Mouse (Mus musculus): ENCODE measurements around the gene Rassf6.

The Rassf6 gene

DNA sequence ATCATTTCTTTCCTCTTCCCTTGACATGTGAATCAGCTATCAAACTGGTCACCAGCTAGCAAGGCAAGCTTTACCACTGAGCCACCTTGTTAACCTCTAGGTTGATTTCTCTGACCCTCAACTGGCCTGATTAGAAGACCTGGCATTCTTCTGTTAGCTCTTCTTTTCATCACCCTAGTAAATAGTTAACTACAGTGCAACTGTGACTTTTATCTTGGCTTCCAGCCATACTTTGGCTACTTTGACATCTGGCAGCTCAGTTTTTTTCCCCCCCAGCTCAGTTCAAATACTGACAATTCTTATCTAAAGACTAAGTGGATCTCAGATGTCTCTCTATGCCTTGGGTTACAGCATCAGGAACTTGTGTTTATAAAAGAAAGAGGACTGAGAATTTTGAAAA, 72.1 kb downstream of the Rassf6 start:
- DNase-seq (ENCODE audit: low read depth, low spot score), result no peak
- Histone ChIP-seq H3K36me3 (ENCODE audit: control insufficient read depth, insufficient read depth, low read length, poor library complexity, severe bottlenecking) (no peaks in the 10 kb centered on the region), H3K27me3 (ENCODE audit: control insufficient read depth, insufficient read depth, low read length, poor library complexity, severe bottlenecking) (no peaks in the 10 kb centered on the region)

DNA sequence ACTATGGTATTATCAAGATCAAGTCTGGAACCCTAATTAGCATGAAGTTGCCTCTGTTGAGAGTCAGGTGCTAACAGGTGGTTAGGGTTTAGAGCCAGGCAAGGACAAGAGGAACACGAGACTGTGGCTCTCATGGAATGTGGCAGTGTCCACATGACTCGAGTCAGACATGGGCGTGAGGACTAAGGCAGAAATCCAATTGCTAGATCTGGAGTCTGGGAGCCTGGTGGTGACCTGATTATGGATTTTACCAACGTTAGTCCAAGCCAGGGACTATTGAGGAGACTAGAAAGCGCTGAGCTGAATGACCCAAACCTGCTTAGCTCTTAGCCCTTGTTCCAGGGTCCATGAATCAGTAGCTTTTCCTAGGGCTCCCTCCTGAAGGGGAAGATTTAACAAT, 72.7 kb downstream of the Rassf6 start:
- DNase-seq (ENCODE audit: low read depth, low spot score), result no peak
- Histone ChIP-seq H3K27me3 (ENCODE audit: control insufficient read depth, insufficient read depth, low read length, poor library complexity, severe bottlenecking) (no peaks in the 10 kb centered on the region), H3K36me3 (ENCODE audit: control insufficient read depth, insufficient read depth, low read length, poor library complexity, severe bottlenecking) (no peaks in the 10 kb centered on the region)

DNA sequence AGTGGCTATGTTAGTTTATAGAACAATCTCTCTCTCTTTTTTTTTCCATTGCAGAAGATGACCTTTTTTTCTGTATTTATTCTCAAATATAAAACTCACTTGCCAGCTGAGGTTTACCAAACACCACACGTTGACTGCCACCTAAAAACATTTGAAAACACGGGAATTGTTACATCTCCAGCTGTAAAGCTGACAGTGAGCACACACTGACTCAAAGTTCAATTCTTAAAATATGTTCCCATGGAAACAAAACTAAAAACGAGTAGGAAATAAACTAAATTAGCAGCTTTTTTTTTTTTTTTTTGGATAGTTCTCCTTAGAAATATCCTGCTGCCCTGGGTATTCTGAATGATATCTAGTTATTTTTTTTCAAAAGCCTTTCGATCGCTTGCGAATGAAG, 75.3 kb downstream of the Rassf6 start:
- H3K27me3 ChIP-seq (ENCODE audit: control insufficient read depth, insufficient read depth, low read length, poor library complexity, severe bottlenecking), result no peaks in the 10 kb centered on the region
- H3K36me3 ChIP-seq (ENCODE audit: control insufficient read depth, insufficient read depth, low read length, poor library complexity, severe bottlenecking), result no peaks in the 10 kb centered on the region
- DNase-seq (ENCODE audit: low read depth, low spot score), result no peak

DNA sequence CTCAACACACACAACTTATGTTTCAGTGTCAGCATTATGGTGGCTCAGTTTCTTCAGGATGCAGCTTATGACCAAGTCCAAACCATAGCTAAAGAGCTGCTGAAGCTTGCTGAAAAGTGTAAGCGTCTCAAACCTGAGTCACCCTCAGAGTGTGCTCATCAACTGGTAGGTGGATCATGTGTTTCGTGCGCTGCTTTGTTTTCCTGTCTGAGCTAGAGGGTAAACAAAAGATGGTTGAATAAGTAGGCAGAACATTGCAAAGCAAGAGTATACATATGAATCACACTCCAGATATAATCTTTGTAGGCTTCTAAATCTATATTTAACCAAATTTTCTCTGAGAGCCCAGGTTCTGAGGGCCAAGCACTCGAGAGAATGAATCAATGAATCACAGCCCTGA, 76.3 kb downstream of the Rassf6 start:
- no peaks in the 10 kb centered on the region for H3K27me3 ChIP-seq (ENCODE audit: control insufficient read depth, insufficient read depth, low read length, poor library complexity, severe bottlenecking)
- no peaks in the 10 kb centered on the region for H3K36me3 ChIP-seq (ENCODE audit: control insufficient read depth, insufficient read depth, low read length, poor library complexity, severe bottlenecking)
- no peak for DNase-seq (ENCODE audit: low read depth, low spot score)

DNA sequence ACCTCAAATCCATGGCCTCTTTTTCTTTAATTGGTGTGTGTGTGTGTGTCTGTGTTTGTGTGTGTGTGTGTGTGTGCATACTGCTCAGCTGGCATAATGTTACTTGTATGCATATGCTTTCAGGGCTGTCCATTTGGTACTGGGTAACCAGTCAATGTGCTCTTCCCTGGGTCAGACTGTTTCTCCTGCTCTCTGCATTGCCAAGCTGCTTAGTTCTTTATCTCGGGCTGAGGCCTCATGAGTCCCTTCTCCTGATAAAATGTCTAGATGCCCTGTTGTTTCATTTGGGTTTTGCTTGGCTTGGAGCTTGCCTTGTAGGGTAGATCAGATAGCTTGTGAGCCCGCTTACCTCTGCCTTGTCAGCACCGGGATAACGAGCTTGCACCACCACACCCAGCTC, 77.6 kb downstream of the Rassf6 start:
- no peak for DNase-seq (ENCODE audit: low read depth, low spot score)

DNA sequence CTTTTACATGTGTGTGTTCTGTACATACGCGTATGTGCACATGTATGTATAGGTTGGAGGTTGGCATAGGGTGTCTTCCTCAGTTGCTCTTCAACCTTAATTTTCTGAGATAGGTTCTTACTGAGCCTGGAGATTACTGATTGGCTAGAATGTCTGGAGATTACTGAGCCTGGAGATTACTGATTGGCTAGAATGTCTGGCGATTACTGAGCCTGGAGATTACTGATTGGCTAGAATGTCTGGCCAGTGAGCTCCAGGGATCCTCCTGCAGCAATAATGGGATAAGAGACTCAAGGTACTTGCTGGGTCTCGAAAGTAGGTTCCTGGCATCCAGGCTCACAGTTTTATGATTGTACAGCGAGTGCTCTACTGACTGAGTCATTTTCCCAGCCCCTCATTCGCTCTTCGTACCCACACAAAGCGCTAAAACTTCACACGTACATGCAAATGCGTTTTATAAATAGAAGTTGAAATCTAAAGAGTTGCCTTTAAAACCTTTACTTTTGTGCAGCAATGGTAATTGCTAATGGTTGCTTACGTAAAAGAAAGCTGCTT, 78.7 kb downstream of the Rassf6 start:
- Histone ChIP-seq H3K27me3 (ENCODE audit: control insufficient read depth, insufficient read depth, low read length, poor library complexity, severe bottlenecking) (no peaks in the 10 kb centered on the region), H3K36me3 (ENCODE audit: control insufficient read depth, insufficient read depth, low read length, poor library complexity, severe bottlenecking) (no peaks in the 10 kb centered on the region)
- DNase-seq (ENCODE audit: low read depth, low spot score), result no peak

More for the DNA sequence above, 77.6 kb downstream of the Rassf6 start:
- Histone ChIP-seq H3K36me3 (ENCODE audit: control insufficient read depth, insufficient read depth, low read length, poor library complexity, severe bottlenecking) (no peaks in the 10 kb centered on the region), H3K27me3 (ENCODE audit: control insufficient read depth, insufficient read depth, low read length, poor library complexity, severe bottlenecking) (no peaks in the 10 kb centered on the region)

DNA sequence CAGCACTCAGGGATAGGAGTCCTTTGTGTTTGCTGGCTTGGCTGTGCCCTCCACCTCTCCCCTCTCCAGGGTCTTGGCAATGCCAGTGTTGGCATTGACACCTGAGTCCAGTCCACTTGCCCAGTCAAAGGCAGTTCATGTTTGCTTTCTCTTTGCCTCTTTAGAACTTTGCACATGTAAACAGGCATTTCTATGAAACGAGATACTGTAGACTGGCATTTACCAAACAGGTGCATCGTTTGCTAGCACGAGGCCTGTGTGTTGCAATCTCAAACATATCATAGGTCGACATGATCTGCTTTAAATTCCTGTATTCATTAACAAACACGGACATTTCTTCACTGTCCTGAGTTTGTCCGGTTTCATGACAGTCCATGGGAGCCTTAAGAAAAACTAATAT, 79.7 kb downstream of the Rassf6 start, which contains the start of gene 5830473C10Rik:
Gene 5830473C10Rik, plus strand, starts transcription at position 365 of the 400 bp plus-strand sequence.
- no peaks in the 10 kb centered on the region for H3K27me3 ChIP-seq (ENCODE audit: control insufficient read depth, insufficient read depth, low read length, poor library complexity, severe bottlenecking)
- no peak for DNase-seq (ENCODE audit: low read depth, low spot score)
- H3K36me3 ChIP-seq (ENCODE audit: control insufficient read depth, insufficient read depth, low read length, poor library complexity, severe bottlenecking), result no peaks in the 10 kb centered on the region

DNA sequence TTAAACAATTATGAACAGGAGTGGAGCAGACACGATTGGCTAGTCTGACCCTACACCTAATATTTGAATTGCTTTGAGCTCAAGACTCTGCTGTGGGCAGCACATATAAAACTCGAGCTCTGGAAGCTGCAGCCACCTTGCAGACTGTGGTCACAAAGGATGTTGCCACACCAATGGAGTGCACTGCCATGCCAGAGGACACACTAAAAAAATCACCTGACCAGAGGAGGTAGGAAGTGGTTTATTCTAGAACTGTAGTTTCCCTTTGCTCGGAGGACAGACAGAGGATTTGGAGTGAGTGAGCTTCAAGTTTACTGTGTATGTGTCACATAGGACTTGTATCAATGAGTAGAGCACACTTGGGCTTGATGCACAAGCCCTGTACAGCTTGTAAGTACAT, 84.4 kb downstream of the Rassf6 start:
- no peaks in the 10 kb centered on the region for H3K36me3 ChIP-seq (ENCODE audit: control insufficient read depth, insufficient read depth, low read length, poor library complexity, severe bottlenecking)
- DNase-seq (ENCODE audit: low read depth, low spot score), result no peak
- no peaks in the 10 kb centered on the region for H3K27me3 ChIP-seq (ENCODE audit: control insufficient read depth, insufficient read depth, low read length, poor library complexity, severe bottlenecking)

Data from splenic B cell, adult 2 months (primary cell).